Mouse (Mus musculus): ENCODE data around the gene Ric8a. TPM values are rescaled to one million over a fixed set of nuclear protein-coding genes. Genes with fewer than 3 reads are reported as not detected.

Gene Ric8a
- total RNA-seq, 4 experiments from 2014 or later = 60.1 to 70.0 (median 64.9) TPM

- DNase-seq (ENCODE audit: low spot score in 2 of 2) = no peak
Observed at GRCm38 (mm10) chr7:140845683-140846082, 11.1 kb upstream of the Ric8a start.

- DNase-seq (ENCODE audit: low spot score in 2 of 2) = no peak
Observed at GRCm38 (mm10) chr7:140846676-140847075, 10.1 kb upstream of the Ric8a start.

DNA sequence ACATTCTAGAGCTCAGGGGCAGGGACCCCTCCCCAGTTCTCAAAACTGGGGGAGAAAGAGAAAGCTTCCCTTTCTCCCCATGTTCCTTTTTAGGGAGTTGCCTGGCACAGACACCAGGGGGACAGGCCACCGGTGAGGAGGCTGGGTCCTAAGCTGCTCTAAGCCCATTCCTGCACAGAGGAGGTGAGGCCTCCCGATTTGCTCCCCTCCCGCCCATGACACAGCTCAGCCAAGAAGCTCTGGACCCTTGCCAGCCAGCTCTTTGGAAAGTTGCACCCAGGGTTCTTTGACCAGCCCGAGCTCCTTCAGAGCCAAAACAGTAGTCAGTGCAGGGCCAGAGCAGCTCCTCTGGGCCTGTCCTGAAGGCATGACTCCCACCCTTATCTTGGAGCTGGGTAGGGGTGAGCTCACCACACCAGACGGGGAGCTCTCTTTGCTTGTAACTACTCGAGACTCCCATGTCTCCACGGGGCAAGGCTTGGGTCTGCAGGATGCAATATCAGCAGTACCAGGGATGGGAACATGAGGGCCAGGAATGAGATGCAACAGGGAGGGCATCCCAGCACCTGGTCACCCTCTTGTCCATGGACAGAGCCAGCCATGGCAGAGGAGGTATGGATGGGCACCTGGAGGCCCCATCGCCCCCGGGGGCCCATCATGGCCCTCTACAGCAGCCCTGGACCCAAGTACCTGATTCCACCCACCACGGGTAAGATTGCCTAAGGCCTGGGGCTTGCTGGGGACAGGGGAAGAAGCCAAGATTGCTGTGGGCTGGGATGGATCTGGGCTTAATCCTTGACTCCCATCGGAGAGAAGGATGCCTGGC, 8.8 kb upstream of the Ric8a start, which contains the start of gene Odf3:
Gene Odf3 (plus strand): TSS at position 51 of the 826 bp plus-strand sequence.
- no peak for DNase-seq (ENCODE audit: low spot score in 2 of 2)

DNA sequence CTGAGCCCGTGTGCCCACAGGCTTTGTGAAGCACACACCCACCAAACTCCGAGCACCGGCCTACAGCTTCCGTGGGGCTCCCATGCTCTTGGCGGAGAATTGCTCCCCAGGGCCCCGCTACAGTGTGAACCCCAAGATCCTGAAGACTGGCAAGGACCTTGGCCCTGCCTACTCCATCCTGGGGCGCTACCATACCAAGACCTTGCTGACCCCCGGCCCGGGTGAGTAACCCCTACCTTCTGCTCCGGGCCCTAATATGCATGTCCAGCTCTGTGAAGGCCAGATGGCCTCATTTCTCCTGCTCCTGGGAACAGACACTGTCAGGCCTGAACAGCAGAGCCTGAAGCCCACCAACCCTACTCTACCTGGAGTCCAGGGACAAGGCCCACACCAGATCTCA, 8.2 kb upstream of the Ric8a start:
- no peak for DNase-seq (ENCODE audit: low spot score in 2 of 2)

DNA sequence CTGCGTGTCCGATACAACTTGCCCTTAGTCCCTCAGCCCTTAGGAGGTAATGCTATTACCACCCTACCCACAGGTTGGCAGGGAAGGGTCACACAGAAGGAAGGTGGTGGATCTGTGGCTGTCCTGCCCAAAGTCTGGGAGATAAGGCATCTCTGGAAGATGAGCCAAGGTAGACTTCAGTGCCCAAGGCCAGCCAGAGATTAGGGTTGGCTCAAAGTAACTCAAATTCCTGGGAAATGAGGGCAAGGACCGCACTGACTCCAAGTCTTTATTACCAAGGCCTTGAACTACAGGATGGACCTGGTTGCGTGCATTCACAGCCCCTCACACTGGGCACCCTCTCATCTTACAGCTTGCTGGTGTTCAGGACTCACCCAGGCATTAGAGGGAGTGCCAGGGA, 4.8 kb upstream of the Ric8a start:
- no peak for DNase-seq (ENCODE audit: low spot score in 2 of 2)

DNA sequence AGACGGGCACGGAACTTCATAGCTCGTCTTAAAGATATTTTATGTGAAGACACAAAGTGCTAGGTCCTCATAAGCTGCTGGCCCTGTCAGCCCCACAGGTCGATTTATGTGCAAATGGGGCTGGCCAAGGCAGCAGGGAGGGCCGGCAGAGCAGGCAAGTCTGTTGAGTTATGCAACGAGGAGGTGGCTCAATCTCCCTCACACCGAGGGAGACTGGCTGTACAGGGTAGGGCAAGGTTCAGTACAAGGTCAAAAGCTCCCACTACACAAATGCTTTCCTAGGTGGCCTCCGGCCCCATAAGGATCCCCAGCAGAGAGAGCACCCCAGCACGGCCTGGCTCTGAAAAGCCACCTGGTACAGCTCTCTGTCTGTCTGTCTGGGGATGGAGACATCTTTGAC, 3.4 kb upstream of the Ric8a start:
- DNase-seq (ENCODE audit: low spot score in 2 of 2) = no peak

DNA sequence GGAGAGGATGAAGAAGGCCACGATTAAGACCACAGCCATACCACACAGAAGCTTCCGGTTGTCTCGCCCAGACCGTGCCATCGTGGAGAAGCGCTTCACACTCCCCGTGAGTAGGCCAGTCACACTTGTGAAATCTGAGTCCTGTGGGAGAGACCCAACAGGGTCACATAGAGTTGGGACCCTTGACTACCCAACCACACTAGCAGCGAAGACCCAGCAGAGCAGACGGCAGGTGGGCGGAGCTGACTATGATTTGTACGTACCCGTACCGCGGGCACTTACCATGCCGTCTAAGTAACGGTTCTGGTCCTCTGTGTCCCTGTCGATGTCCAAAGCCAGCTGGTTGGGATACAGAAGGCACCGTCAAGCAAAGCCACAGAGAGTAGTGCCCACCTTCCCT, 2.3 kb upstream of the Ric8a start:
- DNase-seq (ENCODE audit: low spot score in 2 of 2) = no peak

DNA sequence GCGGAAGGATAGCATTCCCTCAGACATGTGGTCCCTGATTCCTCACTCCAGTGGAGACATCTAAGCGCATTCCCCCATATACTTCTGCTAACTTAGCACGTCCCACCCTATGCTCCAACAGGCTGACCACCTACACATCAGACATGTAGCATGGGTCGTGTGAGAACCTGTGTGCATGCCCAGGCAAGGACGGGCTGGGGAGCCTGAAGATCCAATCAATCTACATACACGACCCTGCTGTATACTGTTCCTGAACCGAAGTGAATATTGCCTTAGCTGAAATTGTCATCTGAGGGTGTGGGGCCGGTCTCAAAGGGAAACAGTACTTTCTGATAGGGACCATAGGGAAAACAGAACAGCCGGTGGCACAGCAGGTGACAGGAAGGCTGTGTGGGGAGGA, 1.6 kb upstream of the Ric8a start:
- no peak for DNase-seq (ENCODE audit: low spot score in 2 of 2)

- peak; percentile 69 to 87 for DNase-seq (ENCODE audit: low spot score in 2 of 2)
Observed at GRCm38 (mm10) chr7:140855860-140856784, 635 bp upstream of the Ric8a start, which contains the start of gene Gm45785. Gene Gm45785 (minus strand): TSS chr7:140856331.

DNA sequence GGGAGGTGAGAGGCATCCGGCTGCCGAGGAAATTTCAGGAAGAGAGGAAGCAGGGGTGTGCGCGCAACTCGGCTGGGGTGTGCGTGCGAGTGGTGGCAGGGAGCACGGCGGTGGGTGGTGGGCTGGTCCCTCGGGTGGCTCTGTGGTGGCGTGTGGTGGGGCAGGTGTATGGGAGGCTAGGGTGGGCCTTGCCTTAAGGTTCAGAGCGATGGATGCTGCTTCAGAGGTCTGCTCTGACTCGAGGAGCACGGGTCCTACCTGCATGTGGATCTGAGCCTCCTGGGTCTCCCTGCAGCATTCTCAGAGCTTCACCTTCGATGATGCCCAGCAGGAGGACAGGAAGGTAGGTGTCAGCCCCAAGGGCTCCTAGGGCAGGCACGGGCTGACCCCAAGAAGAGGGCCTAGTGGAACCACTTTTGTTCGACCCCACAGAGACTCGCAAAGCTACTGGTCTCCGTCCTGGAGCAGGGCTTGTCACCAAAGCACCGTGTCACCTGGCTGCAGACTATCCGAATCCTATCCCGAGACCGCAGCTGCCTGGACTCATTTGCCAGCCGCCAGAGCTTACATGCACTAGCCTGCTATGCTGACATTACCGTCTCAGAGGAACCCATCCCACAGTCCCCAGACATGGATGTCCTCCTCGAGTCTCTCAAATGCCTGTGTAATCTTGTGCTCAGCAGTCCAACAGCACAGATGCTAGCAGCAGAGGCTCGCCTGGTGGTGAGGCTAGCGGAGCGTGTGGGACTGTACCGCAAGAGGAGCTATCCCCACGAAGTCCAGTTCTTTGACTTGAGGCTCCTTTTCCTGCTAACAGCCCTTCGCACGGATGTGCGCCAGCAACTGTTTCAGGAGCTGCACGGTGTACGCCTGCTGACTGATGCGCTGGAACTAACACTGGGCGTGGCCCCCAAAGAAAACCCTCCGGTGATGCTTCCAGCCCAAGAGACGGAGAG, 1.1 kb downstream of the Ric8a start, which contains the start of gene Bet1l:
Gene Bet1l (minus strand): TSS at position 28 of the 956 bp plus-strand sequence.
- no peak for DNase-seq (ENCODE audit: low spot score in 2 of 2)

DNA sequence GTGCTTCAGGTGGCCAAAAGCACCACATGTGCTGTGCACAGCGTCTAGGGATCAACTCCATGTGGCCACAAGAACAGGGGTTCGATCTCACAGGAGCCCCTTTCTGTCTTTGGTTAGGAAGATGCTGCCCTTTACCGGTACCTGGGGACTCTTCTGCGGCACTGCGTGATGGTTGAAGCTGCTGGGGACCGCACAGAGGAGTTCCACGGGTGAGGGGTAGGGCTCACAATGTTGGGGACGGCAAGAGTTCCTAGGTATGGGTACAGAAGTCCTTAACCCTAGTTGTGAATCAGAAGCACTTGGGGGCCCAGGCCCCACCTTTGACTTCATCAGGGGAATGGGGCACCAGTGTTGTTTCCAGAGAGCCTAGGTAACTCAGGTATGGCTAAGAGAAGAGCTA, 2.0 kb downstream of the Ric8a start:
- no peak for DNase-seq (ENCODE audit: low spot score in 2 of 2)

- no peak for DNase-seq (ENCODE audit: low spot score in 2 of 2)
Observed at GRCm38 (mm10) chr7:140859997-140860396, 3.2 kb downstream of the Ric8a start.

- no peak for DNase-seq (ENCODE audit: low spot score in 2 of 2)
Observed at GRCm38 (mm10) chr7:140860728-140861127, 4.0 kb downstream of the Ric8a start.

DNA sequence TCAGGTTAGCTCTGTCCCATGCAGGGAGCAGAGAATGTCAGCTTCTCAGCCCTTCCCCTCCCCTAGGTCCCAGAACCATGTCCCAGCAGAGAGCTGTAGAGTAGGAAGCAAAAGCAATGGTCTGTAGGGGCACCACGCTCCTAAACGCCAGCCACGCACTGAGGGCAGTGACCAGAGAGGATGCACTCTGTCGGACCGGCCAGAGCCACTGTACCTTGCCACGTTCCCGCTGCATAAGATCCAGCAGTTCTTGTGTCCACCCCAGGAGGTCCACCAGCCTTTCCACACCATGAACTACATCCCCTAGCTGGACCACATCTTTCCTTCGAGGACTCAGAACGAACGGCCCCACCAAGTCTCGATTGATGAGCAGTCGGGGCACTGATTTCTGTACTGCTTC, 8.0 kb downstream of the Ric8a start:
- no peak for DNase-seq (ENCODE audit: low spot score in 2 of 2)

GRCm38 (mm10) chr7:140874224-140874623, 17.5 kb downstream of the Ric8a start:
- DNase-seq (ENCODE audit: low spot score in 2 of 2) = no peak

DNA sequence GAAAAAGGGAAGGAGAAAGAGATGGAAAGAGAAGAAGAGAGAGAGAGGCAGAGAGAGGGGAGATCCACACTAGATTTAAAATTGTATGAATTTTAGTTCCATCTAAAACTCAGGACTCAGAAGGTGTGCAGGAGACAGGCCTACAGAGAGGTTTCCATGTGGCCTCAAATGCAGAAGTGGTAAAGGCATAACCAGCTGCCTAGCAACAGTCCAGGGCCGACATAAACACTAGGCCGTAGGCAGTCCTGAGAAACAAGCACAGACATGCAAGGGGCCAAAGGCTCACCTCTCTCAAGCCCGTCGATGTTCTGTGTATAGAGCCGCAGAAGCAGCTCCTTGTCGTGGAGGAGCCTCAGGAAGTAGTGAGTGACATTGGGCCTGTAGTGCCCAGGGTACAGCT, 20.6 kb downstream of the Ric8a start:
- no peak for DNase-seq (ENCODE audit: low spot score in 2 of 2)

- no peak for DNase-seq (ENCODE audit: low spot score in 2 of 2)
Observed at GRCm38 (mm10) chr7:140879355-140879754, 22.6 kb downstream of the Ric8a start.

- no peak for DNase-seq (ENCODE audit: low spot score in 2 of 2)
Observed at GRCm38 (mm10) chr7:140880419-140880818, 23.7 kb downstream of the Ric8a start.

- DNase-seq (ENCODE audit: low spot score in 2 of 2) = no peak
Observed at GRCm38 (mm10) chr7:140880865-140881515, 24.2 kb downstream of the Ric8a start.

DNA sequence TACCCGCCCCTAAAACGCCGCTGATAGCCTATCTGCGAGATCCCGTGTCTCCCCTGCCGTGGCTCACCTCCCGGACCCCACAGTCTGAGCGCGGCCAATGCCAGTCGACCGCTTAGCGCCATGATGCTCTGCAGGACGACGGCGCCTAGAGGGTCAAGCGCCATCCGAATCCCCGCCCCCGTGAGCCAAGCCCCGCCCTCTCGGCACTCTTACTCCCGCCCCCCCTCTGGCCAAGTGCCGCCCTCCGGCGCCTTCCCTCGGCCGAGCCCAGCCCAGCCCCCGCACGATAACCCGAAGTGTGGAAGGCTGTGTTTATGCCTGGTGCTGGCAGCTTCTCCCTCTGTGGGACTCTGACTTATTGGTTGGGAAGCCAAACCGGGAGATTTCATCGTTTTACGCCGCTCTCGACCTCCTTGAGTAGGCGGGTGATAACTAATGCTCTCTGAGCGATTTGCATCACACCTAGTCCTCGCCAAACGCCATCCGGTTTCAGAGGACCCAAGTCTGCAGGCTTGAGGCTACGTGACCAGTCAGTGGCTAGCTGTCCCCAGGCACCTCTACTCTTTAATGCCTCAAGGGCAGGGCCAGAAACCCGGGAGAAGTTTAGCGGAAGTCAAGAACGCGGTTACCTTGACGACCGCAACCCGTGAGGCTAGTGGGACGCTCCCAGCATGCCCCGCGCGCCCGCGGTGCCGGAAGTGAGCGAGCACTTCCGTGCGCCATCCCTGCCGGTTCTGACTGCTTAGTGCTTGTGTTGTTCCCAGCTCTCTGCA, 25.1 kb downstream of the Ric8a start, which contains the start of the genes Psmd13 and Sirt3:
Gene Psmd13 (plus strand): TSS at position 273 of the 773 bp plus-strand sequence.
Gene Sirt3 (minus strand): TSS at position 614 of the 773 bp plus-strand sequence.
- peak; percentile 89 to 92 for DNase-seq (ENCODE audit: low spot score in 2 of 2)

Data from left cerebral cortex, adult 8-10 months (tissue).